Mouse (Mus musculus): Measurements from ENCODE around the gene Nmt1.

DNA sequence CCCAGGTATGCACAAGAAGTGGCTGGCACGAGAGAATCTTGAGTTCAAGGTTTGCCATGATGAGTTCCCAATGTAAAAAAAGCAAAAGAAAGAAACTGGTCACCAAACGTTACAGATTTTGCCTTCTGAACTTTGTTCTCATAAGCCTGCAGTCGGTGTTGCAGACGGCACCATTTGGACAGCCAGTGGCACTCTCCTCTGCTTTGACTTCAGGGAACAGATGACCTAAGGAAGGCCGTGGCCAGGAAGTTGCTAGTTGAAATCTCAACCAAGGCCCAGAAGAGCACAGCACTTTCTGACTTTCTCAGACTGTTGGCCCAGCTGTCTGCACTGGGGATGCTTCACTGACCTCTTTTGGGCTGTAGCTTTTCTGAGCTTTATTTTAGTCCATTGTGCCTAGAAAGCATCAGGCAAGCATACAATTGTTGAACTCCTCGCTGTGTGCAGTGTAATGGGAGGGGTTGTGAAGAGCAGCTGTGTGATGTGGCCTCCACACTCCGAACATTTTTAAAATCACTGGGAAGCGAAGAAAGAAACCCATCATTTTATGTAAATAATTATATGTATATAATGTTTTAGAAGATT, 9.0 kb downstream of the Nmt1 start:
- TF ChIP-seq CTCF (IDR thresholded peaks at IDR 0.05; ENCODE audit: borderline replicate concordance, insufficient read depth, low read depth, low read length) (no peak), POLR2A (IDR thresholded peaks at IDR 0.05; ENCODE audit: borderline replicate concordance, insufficient read depth, low read length) (no peak)

Data from cerebellum, adult 2 months (tissue).